Comparison of ENCODE assay signal across 8 mouse cellular contexts in genomic region chr15:37005793-37006474, GRCm38 (mm10). TPM values are rescaled to one million over a fixed set of nuclear protein-coding genes. Genes with fewer than 3 reads are reported as not detected.
DNase-seq lines count a peak whose midpoint lies in the region; ATAC-seq and TF ChIP-seq lines count a peak whose summit lies in the region.

No protein-coding gene starts in this region.

- peak overlapping the region; percentile 77 for H3K4me3 ChIP-seq in lung, adult 2 months (replicated peaks; ENCODE audit: extremely low read depth, low read depth, low read length)
- H3K4me3 ChIP-seq in embryonic facial prominence, embryonic 12.5 days = peak overlapping the region; percentile 96
- peak overlapping the region; percentile 85 for H3K4me3 ChIP-seq in intestine, embryonic 16.5 days (ENCODE audit: low read length)
- peak overlapping the region; percentile 95 for H3K4me3 ChIP-seq in neural tube, embryonic 14.5 days (ENCODE audit: low read depth, low read length)

- peaks cover 25% of the 10 kb centered on the region for H3K36me3 ChIP-seq in embryonic facial prominence, embryonic 12.5 days
- peaks cover 8% of the 10 kb centered on the region; the same call in 1 of the 2 replicates for H3K36me3 ChIP-seq in intestine, embryonic 16.5 days (ENCODE audit: control insufficient read depth, insufficient read depth, low read length)
- peaks cover 9% of the 10 kb centered on the region; the same call in 1 of the 2 replicates for H3K36me3 ChIP-seq in neural tube, embryonic 14.5 days (ENCODE audit: control insufficient read depth, insufficient read depth, low read length)

- no peaks in the 10 kb centered on the region for H3K9me3 ChIP-seq in embryonic facial prominence, embryonic 12.5 days
- H3K9me3 ChIP-seq in intestine, embryonic 16.5 days (ENCODE audit: control insufficient read depth, low read length) = no peaks in the 10 kb centered on the region
- no peaks in the 10 kb centered on the region for H3K9me3 ChIP-seq in neural tube, embryonic 14.5 days (ENCODE audit: control insufficient read depth, low read length)

- TF ChIP-seq POLR2A in lung, adult 2 months (IDR thresholded peaks at IDR 0.05; ENCODE audit: borderline replicate concordance, extremely low read depth, low read depth, low read length) = no peak

- 23% methylated on average over 7 of the region's 7 CpGs for WGBS in lung, adult 2 months
- WGBS in embryonic facial prominence, embryonic 12.5 days = 43% methylated on average over 7 of the region's 7 CpGs
- 32% methylated on average over 7 of the region's 7 CpGs for WGBS in intestine, embryonic 16.5 days
- WGBS in neural tube, embryonic 14.5 days = 46% methylated on average over 7 of the region's 7 CpGs

- H3K27ac ChIP-seq in embryonic facial prominence, embryonic 12.5 days = peak overlapping the region; percentile 96
- H3K27ac ChIP-seq in intestine, embryonic 16.5 days (ENCODE audit: low read length) = peak overlapping the region; percentile 96
- H3K27ac ChIP-seq in neural tube, embryonic 14.5 days (ENCODE audit: low read depth, low read length) = peak overlapping the region; percentile 95; the same call in 1 of the 2 replicates

- no peak for ATAC-seq in embryonic facial prominence, embryonic 12.5 days (ENCODE audit: insufficient number of reproducible peaks, insufficient read depth, low FRiP score, low TSS enrichment)
- no peak for ATAC-seq in intestine, embryonic 16.5 days
- ATAC-seq in neural tube, embryonic 14.5 days (ENCODE audit: low read depth) = no peak
- ATAC-seq in monocyte, adult 5-6 weeks (replicated peaks; ENCODE audit: insufficient number of reproducible peaks, low FRiP score, low TSS enrichment, poor library complexity, severe bottlenecking) = no peak

- H3K9ac ChIP-seq in embryonic facial prominence, embryonic 12.5 days = peak overlapping the region; percentile 99
- H3K9ac ChIP-seq in intestine, embryonic 16.5 days (ENCODE audit: low read depth, low read length) = peak overlapping the region; percentile 98
- H3K9ac ChIP-seq in neural tube, embryonic 14.5 days (replicated peaks; ENCODE audit: low read depth, low read length) = peak overlapping the region; percentile 99

- H3K4me1 ChIP-seq in lung, adult 2 months (ENCODE audit: control insufficient read depth, insufficient read depth, low read length) = peaks cover 19% of the 10 kb centered on the region
- peaks cover 15% of the 10 kb centered on the region for H3K4me1 ChIP-seq in embryonic facial prominence, embryonic 12.5 days
- H3K4me1 ChIP-seq in intestine, embryonic 16.5 days (ENCODE audit: control insufficient read depth, insufficient read depth, low read length) = peaks cover 12% of the 10 kb centered on the region
- H3K4me1 ChIP-seq in neural tube, embryonic 14.5 days (ENCODE audit: control insufficient read depth, insufficient read depth, low read length) = peaks cover 25% of the 10 kb centered on the region; the same call in 1 of the 2 replicates

- H3K27me3 ChIP-seq in embryonic facial prominence, embryonic 12.5 days = no peaks in the 10 kb centered on the region
- H3K27me3 ChIP-seq in intestine, embryonic 16.5 days (replicated peaks; ENCODE audit: control insufficient read depth, insufficient read depth, low read length) = no peaks in the 10 kb centered on the region
- no peaks in the 10 kb centered on the region for H3K27me3 ChIP-seq in neural tube, embryonic 14.5 days (ENCODE audit: control insufficient read depth, insufficient read depth, low read length)

- no peak for TF ChIP-seq CTCF in lung, adult 2 months (IDR thresholded peaks at IDR 0.05; ENCODE audit: insufficient read depth, low read length)

- no peak for DNase-seq in lung, adult 2 months
- no peak for DNase-seq in lung, postnatal 10 days
- no peak for DNase-seq in ovary, adult 18-20 months (ENCODE audit: low spot score)
- no peak for DNase-seq in spleen, adult 12 weeks (ENCODE audit: low spot score)

- H3K4me2 ChIP-seq in embryonic facial prominence, embryonic 12.5 days (replicated peaks) = peak overlapping the region; percentile 65
- peak overlapping the region; percentile 46 for H3K4me2 ChIP-seq in intestine, embryonic 16.5 days (ENCODE audit: low read depth, low read length)
- H3K4me2 ChIP-seq in neural tube, embryonic 14.5 days (ENCODE audit: low read depth, low read length) = peak overlapping the region; percentile 72

RNA-seq across cellular contexts. Expression of gene Zfp706, which starts 1.6 kb away (rescaled TPM):
- polyA plus RNA-seq in lung, adult 2 months (2012; rRNA removed) = 25.4 and 27.1 TPM in 2 replicates
- polyA plus RNA-seq in embryonic facial prominence, embryonic 12.5 days (2016; fragmentation: Nextera tagmentation; extraction: Ambion mirVana) = 431 and 440 TPM in 2 replicates
- 613 and 620 TPM in 2 replicates for polyA plus RNA-seq in intestine, embryonic 16.5 days (2015; fragmentation: Nextera tagmentation; extraction: Ambion mirVana)
- polyA plus RNA-seq in neural tube, embryonic 14.5 days (2014; fragmentation: Nextera tagmentation; extraction: Ambion mirVana) = 437 and 463 TPM in 2 replicates
- 64.0 to 120 TPM (median 90.5 TPM) in 3 replicates for total RNA-seq in monocyte, adult 5-6 weeks (2017)

Comparison
In these comparisons a context has a peak if more than half of its experiments do, and no peak if none do; other contexts are left out.
1. RNA of gene Zfp706, which starts 1.6 kb away (polyA plus RNA-seq): 613 to 620 TPM in intestine, embryonic 16.5 days, 437 to 463 TPM in neural tube, embryonic 14.5 days and 431 to 440 TPM in embryonic facial prominence, embryonic 12.5 days; 25.4 to 27.1 TPM in lung, adult 2 months; every median in the first group is over 10 times any median in the second.
2. Peak in every context shown above with its lines, with median percentiles within 50 percentile points of each other: H3K4me3 ChIP-seq, H3K27ac ChIP-seq, H3K4me2 ChIP-seq and H3K9ac ChIP-seq.